Mouse (Mus musculus): ENCODE measurements at regions not wholly inside any gene's neighbourhood (a gene's known extent, or its start where the extent isn't known, plus 50 kb on each side); places are given as distances from the start of the nearest gene placed in this dataset.
A peak's percentile ranks its signal among the peaks of the same experiment; 100 is the strongest.

- peak; percentile 4 for DNase-seq (ENCODE audit: low spot score)
Measured at GRCm38 (mm10) chr7:95082248-95082647, 1088.8 kb upstream of the Tenm4 start.

- no peak for DNase-seq (ENCODE audit: low spot score)
Measured at GRCm38 (mm10) chr7:95084328-95084727, 1086.7 kb upstream of the Tenm4 start.

- peak; percentile 5 for DNase-seq (ENCODE audit: low spot score)
Measured at GRCm38 (mm10) chr7:95091360-95091759, 1079.7 kb upstream of the Tenm4 start.

DNA sequence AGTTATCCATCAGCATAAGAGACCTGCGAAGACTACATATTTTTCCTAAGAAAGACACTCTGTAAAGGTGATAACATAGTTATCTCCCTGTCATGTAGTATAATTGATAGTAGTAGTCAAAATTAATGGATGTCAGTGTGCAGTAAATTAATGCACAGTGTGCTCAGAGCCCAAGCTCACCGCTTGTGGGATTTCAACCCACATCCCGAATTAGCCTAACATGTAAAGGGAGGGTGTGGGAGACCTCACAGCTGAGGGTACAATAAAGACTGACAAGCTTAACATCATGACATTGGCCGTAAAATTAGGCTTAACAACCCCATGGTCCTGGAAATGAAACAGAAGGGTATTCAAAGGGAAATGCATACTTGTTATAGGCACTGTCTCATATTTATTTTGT is 1042.0 kb upstream of the Tenm4 start:
- DNase-seq (ENCODE audit: low spot score): no peak

DNA sequence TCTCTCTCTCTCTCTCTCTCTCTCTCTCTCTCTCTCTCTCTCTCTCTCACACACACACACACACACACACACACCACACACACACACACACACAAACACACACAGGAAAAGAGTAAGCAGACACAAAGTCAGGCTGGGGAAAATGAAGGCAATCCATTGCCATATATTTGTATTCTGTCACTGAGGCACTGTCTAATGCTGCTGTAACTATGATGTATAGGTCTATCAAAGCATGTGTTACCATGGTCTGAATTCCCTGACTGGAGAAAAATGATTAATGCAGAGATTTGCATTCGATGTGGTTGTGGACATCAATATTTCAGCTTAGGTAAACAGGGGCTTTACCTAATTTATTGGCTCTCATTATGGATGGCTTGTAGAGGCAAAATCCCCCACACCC is 1038.0 kb upstream of the Tenm4 start:
- DNase-seq (ENCODE audit: low spot score): no peak

DNA sequence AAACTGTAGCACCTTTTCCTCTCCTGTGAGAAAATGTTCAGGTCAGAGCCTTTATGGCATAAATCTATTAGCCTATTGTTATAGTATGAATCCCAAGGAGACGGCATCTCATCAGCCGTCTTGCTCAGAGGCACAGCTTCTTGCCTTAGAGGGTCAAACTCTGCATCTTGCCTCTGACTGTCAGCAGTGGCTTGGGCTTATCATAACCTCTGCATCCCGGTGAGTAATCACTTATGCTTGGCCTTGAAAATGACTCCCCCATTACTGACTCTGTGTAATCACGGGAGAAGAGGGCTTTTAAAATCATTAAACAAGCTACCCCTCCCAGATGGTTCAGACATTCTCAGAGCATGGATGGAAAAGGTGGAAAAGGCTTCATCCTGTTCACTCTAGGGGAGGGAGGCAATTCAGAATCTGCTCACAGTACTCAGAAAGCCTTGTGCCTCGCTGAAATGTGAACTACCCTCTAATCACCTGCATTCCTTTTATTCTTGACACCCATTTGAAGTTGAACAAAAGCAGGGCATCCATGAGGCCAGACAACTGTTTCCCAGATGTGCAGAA is 1036.9 kb upstream of the Tenm4 start:
- DNase-seq (ENCODE audit: low spot score): no peak

DNA sequence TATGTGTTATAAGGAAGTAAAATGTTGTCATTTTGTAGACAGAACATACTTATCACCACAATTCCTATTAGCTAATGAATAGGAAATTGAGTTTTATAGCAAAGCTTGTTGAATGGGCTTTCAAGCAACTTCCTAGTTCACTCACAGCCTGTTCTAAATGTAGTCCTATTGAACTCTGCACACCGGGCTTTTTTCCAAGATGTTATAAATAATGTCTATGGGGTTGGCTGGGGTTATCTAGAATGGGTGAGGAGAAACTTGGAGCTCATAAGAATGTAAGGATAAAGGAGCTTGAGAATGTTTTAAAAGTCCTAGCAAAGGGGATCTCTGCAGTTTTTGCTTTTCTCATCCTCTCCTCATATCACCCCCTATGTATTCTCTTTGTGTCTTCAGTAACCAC is 1029.3 kb upstream of the Tenm4 start:
- no peak for DNase-seq (ENCODE audit: low spot score)

GRCm38 (mm10) chr7:95143037-95143436 is 1028.0 kb upstream of the Tenm4 start:
- no peak for DNase-seq (ENCODE audit: low spot score)

Data from ovary, postnatal 36 days (tissue).